Mouse (Mus musculus) CH12F3 (cell line): ENCODE results near the gene 5830473C10Rik.

ENCODE experiments used
- in situ Hi-C: fragments of 300-500 bp; cut with MboI; formaldehyde crosslinking; loops from 2 replicates; pipeline ENCODE4 v1.14.3; 2020; ENCODE audit warnings: low sequenced_read_pairs

5830473C10Rik gene

GRCm38 (mm10) chr5:90645579-90645978 lies 84.7 kb downstream of the 5830473C10Rik start:
- in situ Hi-C loops, result loop anchor here (25.0 kb wide), 1 partner anchor 433 kb away; the partner anchor contains the start of gene Cox18

GRCm38 (mm10) chr5:90646398-90646797 lies 85.5 kb downstream of the 5830473C10Rik start:
- in situ Hi-C loops, result loop anchor here (25.0 kb wide), 1 partner anchor 434 kb away; the partner anchor contains the start of gene Cox18
